Mouse (Mus musculus): ENCODE data around the gene Rnf207.

- TF ChIP-seq ZC3H11A (IDR thresholded peaks at IDR 0.05; ENCODE audit: low read depth, low read length): no peak
- TF ChIP-seq CHD1 (IDR thresholded peaks at IDR 0.05; ENCODE audit: low read depth, low read length): no peak
- TF ChIP-seq ZNF384 (IDR thresholded peaks at IDR 0.05; ENCODE audit: low read depth, low read length): no peak
- no peak for TF ChIP-seq POLR2A (IDR thresholded peaks at IDR 0.05; ENCODE audit: low read depth, low read length)
- no peak for TF ChIP-seq CTCF (conservative IDR thresholded peaks at IDR 0.05 in 1 of 2, IDR thresholded peaks at IDR 0.05 in 1 of 2; ENCODE audit: low read depth in 2 of 2, low read length in 2 of 2)
- TF ChIP-seq ZKSCAN1 (IDR thresholded peaks at IDR 0.05; ENCODE audit: borderline replicate concordance, low read depth, low read length): no peak
- no peak for TF ChIP-seq EP300 (IDR thresholded peaks at IDR 0.05; ENCODE audit: low read length)
- no peak for TF ChIP-seq KAT2A (IDR thresholded peaks at IDR 0.05; ENCODE audit: insufficient replicate concordance, low read length)
- TF ChIP-seq MXI1 (IDR thresholded peaks at IDR 0.05; ENCODE audit: low read depth, low read length): no peak
- no peak for TF ChIP-seq JUN (IDR thresholded peaks at IDR 0.05; ENCODE audit: insufficient read depth, low read depth, low read length)
- no peak for TF ChIP-seq TBP (conservative IDR thresholded peaks at IDR 0.05; ENCODE audit: low read depth, low read length)
- no peak for TF ChIP-seq POLR2AphosphoS2 (IDR thresholded peaks at IDR 0.05; ENCODE audit: low read depth, low read length)
- TF ChIP-seq HCFC1 (IDR thresholded peaks at IDR 0.05; ENCODE audit: low read depth, low read length): no peak
- no peak for TF ChIP-seq MYC (IDR thresholded peaks at IDR 0.05; ENCODE audit: low read depth, low read length)
Measured at GRCm38 (mm10) chr4:152257070-152257469, 61.7 kb downstream of the Rnf207 start.
